Mouse (Mus musculus): ENCODE results near the gene Sucla2.
"Not testable (repeated sequence)": the region's sequence is repeated elsewhere in the genome, so short reads cannot be mapped to it uniquely, and the experiment has no call there.

Gene Sucla2

DNA sequence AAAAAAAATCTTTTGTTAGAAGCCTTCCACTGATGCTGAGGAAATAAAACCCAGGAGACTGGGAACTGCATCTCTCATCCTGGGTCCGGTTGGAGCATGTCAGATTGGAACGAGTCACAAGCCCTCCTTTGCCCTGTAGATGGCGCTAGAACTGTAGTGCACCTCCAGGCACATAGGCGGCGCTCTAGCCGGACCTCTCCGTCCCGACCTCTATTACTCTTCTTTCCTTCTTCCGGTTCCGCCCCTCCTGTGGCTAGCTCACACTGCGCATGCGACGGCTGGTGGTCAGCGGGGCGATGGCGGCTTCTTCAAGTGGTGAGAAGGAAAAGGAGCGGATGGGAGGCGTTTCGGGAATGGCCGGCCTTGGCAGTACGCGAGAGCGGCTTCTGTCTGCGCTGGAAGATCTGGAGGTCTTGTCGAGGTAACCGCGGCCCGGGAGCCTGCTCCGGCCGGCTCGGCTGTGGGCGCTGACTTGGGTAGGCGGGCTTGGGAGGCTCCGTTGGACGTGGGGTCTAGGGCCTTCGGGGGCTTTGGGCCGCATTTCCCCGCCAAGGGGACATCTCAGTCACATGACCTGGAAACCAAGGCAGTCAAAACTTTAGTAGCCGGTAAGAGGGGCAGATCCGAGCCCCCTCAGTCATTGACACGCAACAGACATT is 15.2 kb upstream of the Sucla2 start, which contains the start of gene Med4:
Gene Med4, plus strand, starts transcription at position 261 of the 659 bp plus-strand sequence.
- DNase-seq (ENCODE audit: low read depth): peak; percentile 92

DNA sequence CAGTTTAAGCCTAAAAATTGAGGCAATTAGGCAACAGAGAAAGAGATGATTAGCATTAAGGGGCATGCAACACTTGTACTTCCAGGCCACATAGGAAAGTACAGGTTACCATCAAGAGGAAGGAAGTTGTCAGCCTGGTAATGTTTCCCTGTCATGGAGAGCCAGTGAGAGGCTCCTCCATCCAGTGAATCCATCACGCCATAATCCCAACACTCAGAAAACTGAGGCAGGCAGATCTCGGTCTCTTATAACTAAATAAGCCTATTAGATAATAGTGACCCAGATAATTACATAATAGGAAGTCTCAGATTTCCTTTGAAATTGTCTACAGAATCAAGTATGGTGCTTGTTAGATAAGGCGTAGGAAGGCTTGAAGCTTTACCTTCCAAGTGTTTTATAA is 983 bp upstream of the Sucla2 start:
- DNase-seq (ENCODE audit: low read depth): no peak

- not testable (repeated sequence) for DNase-seq (ENCODE audit: low read depth)
Observed at GRCm38 (mm10) chr14:73528661-73529060, 3.5 kb downstream of the Sucla2 start.

DNA sequence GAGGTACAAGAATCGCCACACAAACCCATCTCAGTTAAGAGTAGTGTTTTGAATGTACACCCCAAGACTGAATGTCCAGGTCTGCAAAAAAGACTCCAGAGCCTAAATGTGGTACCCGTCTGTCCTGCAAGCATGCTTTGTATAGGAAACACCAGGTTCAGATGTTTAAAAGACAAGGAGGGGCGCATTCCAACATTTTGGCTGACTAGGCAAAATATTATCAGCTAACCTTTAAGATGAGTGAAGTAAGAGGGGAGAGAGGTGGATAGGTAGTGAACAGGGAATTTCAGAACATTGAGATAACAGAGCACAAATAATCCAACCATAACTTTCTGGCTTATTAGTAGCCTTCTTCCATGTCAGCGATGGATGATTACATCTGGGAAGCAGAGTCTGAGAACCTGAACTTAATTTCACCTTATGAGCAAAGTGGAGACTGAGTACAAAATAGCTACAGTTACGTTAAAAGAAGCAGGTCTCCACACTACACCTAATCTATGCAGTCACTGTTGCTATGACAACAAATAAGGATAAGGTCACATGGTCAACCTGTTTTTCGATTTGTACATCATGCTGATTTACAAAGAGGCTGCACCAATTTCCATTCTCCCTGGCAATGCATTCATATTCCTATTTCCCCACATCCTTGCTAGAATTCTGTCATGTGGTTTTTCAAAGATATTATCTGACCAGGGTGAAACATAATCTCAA is 8.8 kb downstream of the Sucla2 start:
- DNase-seq (ENCODE audit: low read depth): no peak

DNA sequence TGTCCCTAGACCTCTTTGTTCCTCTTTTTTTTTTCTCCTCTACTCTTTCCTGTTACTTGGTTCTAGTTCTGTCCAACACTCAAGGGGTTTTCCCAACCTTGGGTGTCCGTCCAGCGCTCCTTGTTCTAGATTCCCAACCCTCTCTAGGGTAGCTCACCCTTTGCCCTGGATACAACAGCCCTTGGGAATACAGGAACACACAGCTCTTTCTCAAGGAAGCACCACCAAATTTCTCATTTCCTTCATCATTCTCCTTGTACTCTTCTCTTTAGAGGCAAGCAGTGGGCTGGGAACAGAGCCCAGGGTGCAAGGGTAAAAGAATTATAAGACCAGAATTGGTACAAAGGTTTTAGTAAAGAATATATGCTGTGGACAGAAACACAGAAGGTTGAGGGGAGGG is 10.5 kb downstream of the Sucla2 start:
- DNase-seq (ENCODE audit: low read depth): no peak

DNA sequence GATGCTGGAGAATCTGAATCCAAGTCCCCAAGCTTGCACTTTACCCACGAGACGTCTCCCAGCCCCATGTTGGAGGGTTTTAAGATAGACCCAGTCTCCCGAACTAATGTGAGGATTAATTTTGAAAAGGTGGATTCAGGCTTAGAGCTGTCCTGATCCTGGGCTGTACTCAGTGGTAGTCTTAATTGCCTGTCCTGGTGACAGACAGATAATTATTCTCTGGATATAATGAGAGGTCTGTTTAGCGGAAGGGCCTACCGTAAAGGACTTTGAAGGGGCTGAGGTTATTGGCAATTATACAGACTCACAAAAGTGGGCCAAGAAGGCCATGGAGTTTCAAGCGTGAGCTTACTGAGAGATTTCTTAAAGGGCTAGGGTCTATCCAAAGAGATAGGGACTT is 18.7 kb downstream of the Sucla2 start:
- no peak for DNase-seq (ENCODE audit: low read depth)

GRCm38 (mm10) chr14:73547034-73547433 is 21.9 kb downstream of the Sucla2 start:
- DNase-seq (ENCODE audit: low read depth): no peak

- DNase-seq (ENCODE audit: low read depth): no peak
Observed at GRCm38 (mm10) chr14:73548051-73548450, 22.9 kb downstream of the Sucla2 start, which contains the start of gene Nudt15. Nudt15 (minus strand) TSS chr14:73548242.

GRCm38 (mm10) chr14:73550291-73550690 is 25.2 kb downstream of the Sucla2 start:
- no peak for DNase-seq (ENCODE audit: low read depth)

GRCm38 (mm10) chr14:73550732-73551131 is 25.6 kb downstream of the Sucla2 start:
- DNase-seq (ENCODE audit: low read depth): no peak

- no peak for DNase-seq (ENCODE audit: low read depth)
Observed at GRCm38 (mm10) chr14:73551164-73551563, 26.0 kb downstream of the Sucla2 start.

DNA sequence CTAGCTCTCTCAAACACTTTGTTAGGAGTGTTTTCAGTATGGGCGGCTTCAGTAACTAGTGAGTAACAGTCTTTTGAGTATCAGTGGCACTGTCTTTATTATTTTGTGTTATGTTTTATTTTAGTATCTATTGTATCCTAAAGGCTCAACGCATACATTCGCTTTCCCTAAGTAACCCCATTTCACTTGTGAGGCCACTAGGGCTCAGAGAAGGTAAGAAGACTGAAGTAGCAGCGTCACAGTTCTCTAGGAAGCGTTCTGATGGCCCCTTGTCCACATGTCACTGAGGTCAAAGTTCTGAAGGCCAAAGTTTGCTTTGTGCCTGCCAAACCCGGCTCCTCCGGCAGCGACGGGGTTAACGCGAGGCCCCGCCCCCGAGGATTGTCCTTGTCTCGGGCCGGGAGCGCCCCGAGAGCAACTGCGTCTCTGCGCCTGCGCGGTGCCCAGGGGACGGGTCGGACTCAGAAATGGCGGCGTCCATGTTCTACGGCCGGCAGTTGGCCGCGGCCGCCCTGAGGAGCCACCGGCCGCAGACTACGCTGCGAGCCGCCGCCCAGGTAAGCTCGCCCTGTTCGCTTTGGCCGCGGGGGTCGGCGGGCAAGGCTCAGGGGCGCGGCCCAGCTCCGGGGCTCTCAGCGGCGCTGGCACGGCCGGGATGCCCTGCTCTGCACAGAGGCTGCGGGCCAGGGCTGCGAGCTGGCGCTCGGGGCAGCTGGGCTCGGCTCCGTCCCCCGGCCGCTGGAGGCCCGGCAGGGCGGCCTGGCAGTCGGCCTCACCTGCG is 27.4 kb downstream of the Sucla2 start:
- DNase-seq (ENCODE audit: low read depth): peak; percentile 89

DNA sequence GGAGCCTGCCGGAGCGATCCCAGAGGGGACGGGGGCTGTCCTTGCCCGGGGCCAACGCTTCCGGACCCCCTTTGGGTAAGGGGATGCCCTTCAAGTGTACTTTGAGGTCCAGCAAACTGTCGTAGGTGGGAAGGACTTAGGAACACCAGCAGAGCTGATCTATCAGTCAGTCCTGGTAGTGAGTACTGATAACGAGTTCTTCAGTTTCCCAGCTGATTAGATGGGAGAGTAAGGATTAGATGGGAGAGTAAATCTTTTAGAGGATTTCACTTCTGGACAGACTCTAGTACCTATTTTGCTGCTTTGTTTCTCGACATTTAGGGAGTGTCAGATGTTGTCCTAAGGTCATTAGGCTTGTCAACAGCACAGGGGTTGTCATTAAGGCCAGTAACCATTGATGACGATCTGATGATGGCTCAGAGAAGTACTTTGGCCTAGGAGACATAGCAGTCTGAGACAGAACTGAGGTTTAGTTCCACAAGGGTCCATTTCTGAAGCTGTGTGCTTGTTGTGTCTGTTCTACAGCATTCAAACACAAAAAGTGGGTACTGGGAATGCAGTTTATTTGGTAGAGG is 28.1 kb downstream of the Sucla2 start:
- no peak for DNase-seq (ENCODE audit: low read depth)

- DNase-seq (ENCODE audit: low read depth): not testable (repeated sequence)
Observed at GRCm38 (mm10) chr14:73569831-73570230, 44.7 kb downstream of the Sucla2 start.

- no peak for DNase-seq (ENCODE audit: low read depth)
Observed at GRCm38 (mm10) chr14:73571143-73571542, 46.0 kb downstream of the Sucla2 start.

DNA sequence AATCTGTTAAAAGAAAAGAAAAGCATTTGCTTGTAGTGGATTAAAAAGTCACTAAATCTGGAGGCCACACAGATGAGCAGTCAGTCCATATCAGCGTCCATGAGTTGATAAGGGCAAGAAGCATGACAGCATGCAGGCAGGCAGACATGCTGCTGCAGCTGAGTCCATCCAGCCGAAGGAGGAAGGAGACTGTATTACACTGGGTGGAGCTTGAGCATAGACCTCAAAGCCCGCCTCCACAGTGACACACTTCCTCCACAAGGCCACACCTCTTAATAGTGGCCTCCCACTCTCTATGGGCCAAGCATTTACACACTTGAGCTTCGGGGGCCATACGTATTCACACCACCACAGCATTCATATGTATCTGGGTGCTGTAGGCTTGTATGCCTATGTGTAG is 48.9 kb downstream of the Sucla2 start:
- DNase-seq (ENCODE audit: low read depth): no peak

- no peak for DNase-seq (ENCODE audit: low read depth)
Observed at GRCm38 (mm10) chr14:73576336-73576735, 51.2 kb downstream of the Sucla2 start.

- DNase-seq (ENCODE audit: low read depth): no peak
Observed at GRCm38 (mm10) chr14:73588080-73588479, 63.0 kb downstream of the Sucla2 start.

DNA sequence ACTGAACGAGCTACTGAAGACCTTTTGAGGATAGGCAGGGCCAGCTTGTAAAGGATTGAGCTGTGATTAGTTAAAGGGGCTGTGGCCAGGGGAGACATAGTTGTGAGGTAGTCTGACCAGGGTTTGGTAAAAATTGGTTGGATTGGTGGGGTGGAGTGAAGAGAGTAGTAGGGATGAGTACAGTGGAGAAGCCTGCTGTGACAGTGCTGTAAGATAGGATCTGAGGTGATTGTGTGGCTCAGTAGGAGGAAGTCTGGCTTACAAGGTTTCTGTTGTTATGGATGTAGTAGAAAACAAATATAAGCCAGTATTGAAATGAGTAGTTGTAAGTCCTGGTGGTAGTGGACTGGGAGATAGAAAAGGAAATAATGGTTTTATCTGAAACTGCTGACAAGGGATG is 67.0 kb downstream of the Sucla2 start:
- no peak for DNase-seq (ENCODE audit: low read depth)

GRCm38 (mm10) chr14:73599720-73600119 is 74.6 kb downstream of the Sucla2 start:
- DNase-seq (ENCODE audit: low read depth): no peak

DNA sequence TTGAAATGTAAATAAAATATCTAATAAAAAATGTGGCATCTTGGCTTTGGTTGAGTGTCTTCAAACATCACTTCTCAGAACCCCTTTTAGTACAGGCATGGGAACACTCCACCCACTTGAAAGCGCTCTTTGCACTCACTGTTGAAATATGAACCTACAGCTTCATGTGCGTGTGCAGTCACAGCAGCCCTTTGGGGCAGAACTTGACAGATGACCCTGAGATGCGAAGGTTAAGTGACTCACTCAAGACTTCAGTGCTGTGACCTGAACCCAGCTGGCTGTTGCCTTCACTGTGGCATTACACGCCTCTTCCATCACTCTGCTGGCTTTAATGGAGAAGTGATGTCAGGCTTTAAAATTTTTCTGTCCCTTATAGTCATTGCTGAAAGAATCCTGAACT is 82.6 kb downstream of the Sucla2 start:
- no peak for DNase-seq (ENCODE audit: low read depth)

DNA sequence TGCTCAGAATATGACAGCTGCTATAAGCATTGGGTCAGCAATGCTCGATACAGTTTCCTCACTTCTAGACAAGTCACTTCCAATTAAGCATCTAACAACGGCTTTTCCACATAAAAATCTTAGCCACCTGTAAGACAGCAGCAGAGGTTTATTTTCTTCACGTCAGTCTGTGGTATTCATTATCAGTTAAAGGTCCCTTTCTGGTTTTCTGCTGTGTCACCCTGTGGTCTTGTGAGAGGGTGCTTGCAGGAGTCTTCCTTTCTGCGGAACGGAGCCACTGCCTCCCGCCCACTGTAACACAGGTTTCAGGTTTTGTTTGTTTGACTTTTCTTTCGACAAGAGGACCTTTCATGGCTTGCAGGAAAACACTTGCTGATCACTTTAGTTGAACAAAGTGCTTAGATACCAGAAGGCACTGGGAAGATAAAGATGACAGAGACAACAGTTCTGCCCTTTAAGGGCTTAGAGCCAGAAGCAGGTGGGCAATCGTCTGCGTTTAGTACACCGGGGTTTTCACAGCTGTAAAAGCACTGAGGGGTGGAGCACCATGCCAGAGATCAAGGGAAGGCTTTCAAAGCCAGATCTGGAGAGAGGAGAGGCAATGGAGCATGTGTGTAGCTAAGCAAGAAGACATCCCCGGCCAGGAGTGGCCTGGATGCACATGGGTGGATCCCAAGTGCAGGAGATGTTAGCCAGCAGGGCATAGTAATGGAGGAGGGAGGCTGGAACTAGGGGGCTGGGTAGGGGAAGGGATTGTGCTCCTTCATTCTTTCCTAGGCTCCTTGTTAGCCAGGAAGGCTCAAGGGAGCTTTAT is 83.8 kb downstream of the Sucla2 start:
- peak; percentile 14 for DNase-seq (ENCODE audit: low read depth)
